Mouse (Mus musculus) adrenal gland, postnatal 4 days (tissue): ENCODE results near the gene Rbfox1. TPM values are rescaled to one million over a fixed set of nuclear protein-coding genes. Genes with fewer than 3 reads are reported as not detected.

Source experiments
- DNase-seq, 2 experiments: peaks; one replicate each; pipeline ENCODE4 v3.0.0; 2021 to 2022; ENCODE audit warnings: low spot score in 2 of 2, mixed read lengths in 2 of 2
- total RNA-seq, 2 experiments: library from RNA; stranded (reverse); gene quantifications; 2 replicates each; pipeline ENCODE4 v1.2.3; 2021

Rbfox1 gene
- total RNA-seq, 2 experiments from 2014 or later = 9.7 to 10.4 TPM

GRCm38 (mm10) chr16:6648753-6649152 lies 763.6 kb downstream of the Rbfox1 start:
- no peak for DNase-seq

- DNase-seq = no peak
These were observed 773.4 kb downstream of the Rbfox1 start for GRCm38 (mm10) chr16:6658594-6658993.

DNA sequence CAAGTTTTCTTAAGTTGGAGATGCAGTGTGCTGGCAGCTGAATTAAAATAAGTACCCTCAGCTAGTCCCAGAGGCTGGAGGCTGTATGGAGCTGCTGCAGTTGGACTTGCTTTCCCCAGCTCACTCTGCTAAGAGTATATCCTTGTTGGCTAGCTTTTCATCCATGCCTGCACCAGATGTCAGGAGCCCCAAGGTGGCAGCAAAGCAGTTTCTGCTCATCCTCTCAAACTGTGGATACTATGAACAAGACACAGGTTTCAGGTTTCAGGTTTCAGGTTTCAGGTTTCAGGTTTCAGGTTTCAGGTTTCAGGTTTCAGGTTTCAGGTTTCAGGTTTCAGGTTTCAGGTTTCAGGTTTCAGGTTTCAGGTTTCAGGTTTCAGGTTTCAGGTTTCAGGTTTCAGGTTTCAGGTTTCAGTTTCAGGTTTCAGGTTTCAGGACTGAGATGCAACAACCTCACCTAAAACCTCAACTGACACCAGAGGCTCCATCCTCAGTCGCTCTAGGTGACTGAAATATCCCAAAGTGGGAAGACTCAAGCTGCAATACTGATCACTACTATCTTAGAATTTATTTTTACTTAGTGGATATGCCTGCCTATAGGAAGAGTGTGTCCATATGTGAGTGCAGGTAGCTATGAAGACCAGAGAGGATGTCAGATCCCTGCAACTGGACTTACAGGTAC lies 801.1 kb downstream of the Rbfox1 start:
- DNase-seq = no peak

- no peak for DNase-seq
These were observed 819.7 kb downstream of the Rbfox1 start for GRCm38 (mm10) chr16:6704847-6705246.

GRCm38 (mm10) chr16:6712341-6712740 lies 827.2 kb downstream of the Rbfox1 start:
- no peak for DNase-seq

DNA sequence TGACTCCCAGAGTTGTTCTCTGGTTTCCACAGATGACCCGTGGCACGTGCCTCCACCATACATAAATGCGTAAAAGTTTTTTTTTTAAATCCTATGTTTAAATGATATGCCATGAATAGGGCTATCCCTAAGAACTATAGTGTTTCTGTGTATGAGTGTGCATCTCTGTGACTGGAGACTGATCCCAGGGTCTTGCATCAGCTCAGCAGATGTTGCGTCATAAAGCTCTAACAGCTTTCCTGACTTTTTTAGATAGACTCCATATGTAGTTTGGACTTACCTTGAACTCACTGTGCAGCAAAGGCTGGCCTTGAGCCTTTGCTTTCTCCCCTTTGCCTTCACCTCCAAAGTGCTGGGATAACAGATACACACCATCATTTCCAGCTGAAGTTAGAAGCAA lies 830.1 kb downstream of the Rbfox1 start:
- DNase-seq = no peak

GRCm38 (mm10) chr16:6716214-6716911 lies 831.2 kb downstream of the Rbfox1 start:
- DNase-seq = no peak

DNA sequence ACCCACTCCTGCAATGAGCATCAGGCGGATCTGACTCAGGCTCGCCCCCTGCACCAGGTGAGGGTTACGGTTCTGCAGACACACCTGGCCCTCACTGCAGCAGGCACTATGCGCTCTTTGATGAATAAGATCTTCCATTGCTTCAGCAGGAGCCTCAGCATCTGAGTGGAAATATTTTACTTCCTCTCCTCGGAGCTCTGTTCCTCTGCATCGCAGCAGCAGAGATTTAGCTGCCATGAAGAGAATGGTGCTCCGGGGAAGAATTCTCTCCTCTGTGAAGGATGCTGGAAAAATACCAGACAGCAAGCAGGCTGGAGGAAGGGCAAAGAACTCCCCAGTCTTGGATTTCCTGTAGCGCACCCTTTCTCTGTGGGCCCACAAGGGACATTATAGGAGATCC lies 833.9 kb downstream of the Rbfox1 start:
- no peak for DNase-seq

- DNase-seq = no peak
These were observed 847.5 kb downstream of the Rbfox1 start for GRCm38 (mm10) chr16:6732646-6733045.

DNA sequence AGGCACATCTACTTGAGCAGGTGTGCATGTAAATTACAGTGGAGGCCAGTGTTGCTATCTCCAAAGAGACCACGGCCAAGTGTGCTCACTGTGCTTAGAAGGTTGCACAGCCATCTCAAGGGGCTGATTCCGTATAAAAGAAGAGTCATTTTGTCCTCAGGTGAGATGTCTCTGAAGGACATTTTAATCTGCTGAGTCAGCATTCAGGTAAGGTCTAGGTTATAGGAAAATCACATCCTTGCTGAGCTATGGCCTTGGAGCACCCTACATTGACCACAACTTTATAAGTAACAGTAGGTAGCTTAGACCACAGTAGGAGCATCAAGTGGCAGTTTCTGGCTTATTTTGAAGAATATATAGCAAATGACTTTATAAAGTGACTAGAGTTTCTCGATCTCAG lies 848.3 kb downstream of the Rbfox1 start:
- no peak for DNase-seq

DNA sequence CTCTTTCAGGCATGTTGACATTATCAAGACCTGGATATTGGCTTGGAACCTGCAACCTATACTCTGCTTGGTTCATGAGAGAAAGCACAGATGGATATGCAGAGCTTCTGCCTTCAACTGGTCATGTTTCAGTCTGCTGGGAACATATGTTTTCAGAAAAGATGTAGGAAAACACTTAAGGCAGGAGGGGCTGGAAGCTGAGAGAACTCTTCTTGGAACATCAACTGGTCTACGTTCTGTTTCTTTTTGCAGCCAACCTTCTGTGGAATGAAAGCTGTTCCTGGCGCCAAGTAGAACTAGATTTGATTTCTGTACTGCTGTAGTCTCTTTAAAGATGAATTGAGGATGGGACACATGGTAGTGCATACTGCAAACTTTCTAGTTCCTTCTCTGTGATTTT lies 851.4 kb downstream of the Rbfox1 start:
- DNase-seq = no peak

DNA sequence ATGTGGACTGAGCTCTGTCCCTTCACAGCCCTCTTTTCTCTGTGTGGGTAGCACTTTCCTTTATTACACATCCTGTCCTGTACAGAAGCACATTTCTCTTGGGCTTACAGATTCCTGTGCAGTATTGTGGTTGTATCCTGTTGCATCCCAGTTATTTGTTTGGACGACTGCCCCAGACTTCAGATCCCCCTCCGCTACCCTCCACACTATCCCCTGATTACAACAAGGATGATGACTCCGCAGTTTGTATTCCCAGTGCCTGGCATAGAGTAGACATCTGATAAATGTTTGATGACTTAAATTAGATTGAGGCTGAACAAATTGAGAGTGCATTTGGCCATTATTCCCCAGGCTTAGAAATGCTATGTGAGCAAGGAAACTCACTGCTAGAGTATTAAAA lies 851.8 kb downstream of the Rbfox1 start:
- DNase-seq = no peak

GRCm38 (mm10) chr16:6746116-6746515 lies 861.0 kb downstream of the Rbfox1 start:
- DNase-seq = no peak

GRCm38 (mm10) chr16:6750491-6750890 lies 865.3 kb downstream of the Rbfox1 start:
- DNase-seq = no peak

DNA sequence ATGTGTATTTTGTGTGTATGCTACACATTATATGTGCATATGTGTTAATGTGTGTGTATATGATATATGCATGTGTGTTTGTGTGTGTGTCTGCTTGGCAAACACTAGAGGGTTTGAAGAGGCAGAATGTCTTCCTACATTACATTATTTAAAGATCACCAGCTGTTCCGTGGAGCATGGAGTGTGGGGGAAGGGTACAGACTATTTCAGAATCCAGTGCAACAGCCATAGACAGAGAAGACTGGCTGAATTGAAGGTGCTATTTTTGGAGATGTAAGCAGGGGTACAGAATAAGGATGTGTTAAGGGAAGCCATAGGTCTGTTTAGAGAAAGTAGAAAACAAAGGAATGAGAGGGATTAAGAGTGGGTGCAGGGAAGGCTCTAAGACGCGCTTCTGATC lies 869.7 kb downstream of the Rbfox1 start:
- no peak for DNase-seq

DNA sequence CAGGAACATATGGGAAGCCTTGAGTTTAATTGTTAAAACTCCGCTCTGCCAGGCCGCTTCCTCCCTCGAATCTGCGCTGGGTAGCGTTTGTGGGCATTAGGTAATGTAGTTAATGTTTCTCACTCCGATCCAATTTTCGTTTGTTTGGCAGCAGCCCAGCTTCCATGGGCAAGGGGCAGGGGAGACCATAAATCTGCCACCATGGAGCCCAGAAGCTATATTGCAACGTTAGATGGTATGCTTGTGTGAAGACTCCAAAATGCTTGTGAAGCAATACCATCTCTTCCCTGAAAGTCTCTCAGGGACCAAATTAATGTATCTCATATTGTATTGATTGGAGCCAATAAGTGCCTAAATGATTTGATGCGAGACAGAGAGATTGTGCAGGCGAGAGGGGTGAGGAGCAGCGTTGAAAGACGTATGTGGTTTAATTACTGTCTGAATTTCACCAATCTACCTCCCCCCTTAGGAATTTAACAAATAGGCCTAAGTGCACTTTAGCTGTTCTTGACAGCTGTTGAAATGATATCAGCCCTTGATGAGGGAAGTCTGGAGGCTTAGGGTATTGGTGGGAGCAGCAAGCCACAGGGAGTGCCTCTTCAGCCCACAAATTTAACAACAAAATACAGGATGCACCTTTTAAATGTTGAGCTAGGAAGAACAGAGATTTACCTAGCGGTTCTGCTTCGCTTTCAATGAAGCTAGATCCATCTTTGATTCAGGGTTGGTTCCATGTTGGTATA lies 884.5 kb downstream of the Rbfox1 start:
- DNase-seq = no peak

GRCm38 (mm10) chr16:6777506-6778185 lies 892.5 kb downstream of the Rbfox1 start:
- DNase-seq = no peak

DNA sequence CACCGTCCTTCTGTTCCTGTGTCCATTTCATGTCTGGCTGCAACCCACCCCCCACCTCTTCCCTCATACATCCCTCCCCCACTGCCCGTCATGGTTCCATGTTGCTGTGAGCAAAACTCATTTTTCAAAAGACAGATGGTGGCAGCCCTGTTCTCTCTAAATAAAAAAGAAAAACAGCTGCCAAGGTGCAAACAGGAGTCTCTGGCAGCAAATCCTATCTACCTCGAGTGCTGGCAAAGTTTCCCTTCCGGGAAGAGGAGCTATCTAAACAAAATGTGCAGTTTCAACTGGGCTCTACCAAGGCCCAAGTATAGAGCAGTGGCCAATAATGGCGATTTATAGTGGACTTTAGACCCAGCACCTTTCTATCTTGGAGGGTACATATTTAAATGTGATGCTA lies 899.0 kb downstream of the Rbfox1 start:
- no peak for DNase-seq

- no peak for DNase-seq
These were observed 899.9 kb downstream of the Rbfox1 start for GRCm38 (mm10) chr16:6785026-6785425.

- DNase-seq = no peak
These were observed 906.1 kb downstream of the Rbfox1 start for GRCm38 (mm10) chr16:6791218-6791617.

DNA sequence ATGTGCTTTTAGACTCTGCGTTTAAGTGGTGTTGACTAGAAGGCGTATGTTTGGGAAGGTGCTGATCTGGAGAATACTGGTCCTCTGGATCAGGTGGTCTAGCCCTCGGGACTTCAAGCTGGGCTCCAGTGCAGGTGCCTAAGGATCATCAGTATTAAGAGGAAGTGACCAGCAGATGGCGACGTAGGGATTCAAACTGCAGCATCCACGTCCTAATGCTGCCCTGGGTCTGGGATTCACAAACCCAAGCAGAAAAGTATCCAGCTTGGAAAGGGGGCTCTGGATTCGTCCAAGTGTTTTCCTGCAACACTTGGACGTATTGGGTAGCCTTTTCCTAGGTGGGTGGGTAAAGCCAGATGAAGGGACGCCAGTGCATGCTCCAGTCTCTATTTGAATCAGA lies 906.5 kb downstream of the Rbfox1 start:
- peak; percentile 3 to 7 for DNase-seq

- DNase-seq = no peak
These were observed 921.1 kb downstream of the Rbfox1 start for GRCm38 (mm10) chr16:6806246-6806645.
